Mouse (Mus musculus): ENCODE results near the gene Cpm. TPM values are rescaled to one million over a fixed set of nuclear protein-coding genes. Genes with fewer than 3 reads are reported as not detected.
"Not testable (repeated sequence)": the region's sequence is repeated elsewhere in the genome, so short reads cannot be mapped to it uniquely, and the experiment has no call there.

Gene Cpm
- polyA plus RNA-seq, 1 experiment from 2014 or later = 49.3 TPM

GRCm38 (mm10) chr10:117714928-117715500 is 85.7 kb downstream of the Cpm start:
- H3K36me3 ChIP-seq = no peaks in the 10 kb centered on the region
- no peak for ATAC-seq (ENCODE audit: borderline replicate concordance, extremely low read depth, low FRiP score, low TSS enrichment)
- H3K4me2 ChIP-seq = no peak overlapping the region
- H3K9ac ChIP-seq = no peak overlapping the region
- H3K27ac ChIP-seq = no peak overlapping the region
- 68% methylated on average over 4 of the region's 4 CpGs for WGBS
- H3K27me3 ChIP-seq = no peaks in the 10 kb centered on the region
- peaks cover 20% of the 10 kb centered on the region for H3K4me1 ChIP-seq
- no peaks in the 10 kb centered on the region for H3K9me3 ChIP-seq
- no peak overlapping the region for H3K4me3 ChIP-seq

DNA sequence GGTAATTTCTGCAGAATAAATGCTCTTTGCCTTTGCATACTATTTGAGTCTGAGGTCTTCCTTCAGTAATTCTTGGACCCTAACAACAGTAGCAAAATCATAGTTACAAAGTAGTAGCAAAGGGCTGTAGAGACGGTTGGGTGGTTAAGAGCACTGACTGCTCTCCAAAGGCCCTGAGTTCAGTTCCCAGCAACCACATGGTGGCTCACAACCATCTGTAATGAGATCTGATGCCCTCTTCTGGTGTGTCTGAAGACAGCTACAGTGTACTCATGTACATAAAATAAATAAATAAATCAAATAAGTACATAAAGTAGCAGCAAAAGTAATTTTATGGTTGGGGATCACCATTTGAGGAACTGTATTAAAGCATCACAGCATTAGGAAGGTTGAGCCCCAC is 86.4 kb downstream of the Cpm start:
- not testable (repeated sequence) for H3K27me3 ChIP-seq; H3K9ac ChIP-seq; H3K4me2 ChIP-seq; ATAC-seq (ENCODE audit: borderline replicate concordance, extremely low read depth, low FRiP score, low TSS enrichment); H3K9me3 ChIP-seq; H3K36me3 ChIP-seq; H3K4me3 ChIP-seq; H3K27ac ChIP-seq
- peaks cover 20% of the 10 kb centered on the region for H3K4me1 ChIP-seq
- 93% methylated on average over 1 of the region's 1 CpGs for WGBS

- Histone ChIP-seq H3K4me1 (peaks cover 15% of the 10 kb centered on the region; the same call in 1 of the 2 replicates), H3K27ac (no peak overlapping the region), H3K27me3 (no peaks in the 10 kb centered on the region), H3K9ac (no peak overlapping the region), H3K4me3 (no peak overlapping the region), H3K9me3 (no peaks in the 10 kb centered on the region), H3K4me2 (no peak overlapping the region), H3K36me3 (no peaks in the 10 kb centered on the region)
- no peak for ATAC-seq (ENCODE audit: borderline replicate concordance, extremely low read depth, low FRiP score, low TSS enrichment)
- 83% methylated on average over 3 of the region's 3 CpGs for WGBS
Observed at GRCm38 (mm10) chr10:117716686-117717085, 87.4 kb downstream of the Cpm start.

DNA sequence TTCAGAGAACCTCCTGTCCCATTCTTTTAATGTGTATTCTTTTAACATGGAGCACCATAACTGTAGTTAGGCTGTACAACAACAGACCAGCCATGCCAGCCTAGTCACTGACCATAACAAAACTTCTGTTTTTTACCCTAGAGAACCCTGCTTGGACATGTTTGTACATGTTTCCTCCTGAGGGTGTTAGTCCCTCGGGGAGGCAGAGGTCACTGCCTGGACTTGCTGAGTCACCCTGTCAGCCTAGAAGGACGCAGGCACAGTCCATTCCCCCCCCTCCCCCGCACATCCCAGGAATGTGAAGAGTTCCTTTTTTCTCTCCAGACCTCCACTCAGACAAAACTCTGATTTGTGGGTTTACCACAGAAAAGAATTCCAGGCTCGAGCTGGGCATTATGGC is 88.3 kb downstream of the Cpm start:
- no peak for ATAC-seq (ENCODE audit: borderline replicate concordance, extremely low read depth, low FRiP score, low TSS enrichment)

GRCm38 (mm10) chr10:117718161-117719119 is 89.1 kb downstream of the Cpm start:
- H3K27me3 ChIP-seq = no peaks in the 10 kb centered on the region
- H3K27ac ChIP-seq = peak overlapping the region; percentile 61
- no peaks in the 10 kb centered on the region for H3K36me3 ChIP-seq
- 47% methylated on average over 19 of the region's 19 CpGs for WGBS
- peaks cover 15% of the 10 kb centered on the region; the same call in 1 of the 2 replicates for H3K4me1 ChIP-seq
- no peak overlapping the region for H3K9ac ChIP-seq
- no peaks in the 10 kb centered on the region for H3K9me3 ChIP-seq
- peak overlapping the region; percentile 1; the same call in 1 of the 2 replicates for H3K4me2 ChIP-seq
- no peak overlapping the region for H3K4me3 ChIP-seq
- no peak for ATAC-seq (ENCODE audit: borderline replicate concordance, extremely low read depth, low FRiP score, low TSS enrichment)

More for the DNA sequence above, 88.3 kb downstream of the Cpm start:
- Histone ChIP-seq H3K27ac (peak overlapping the region; percentile 61), H3K4me2 (peak overlapping the region; percentile 1; the same call in 1 of the 2 replicates), H3K4me1 (peaks cover 15% of the 10 kb centered on the region; the same call in 1 of the 2 replicates), H3K9ac (no peak overlapping the region), H3K36me3 (no peaks in the 10 kb centered on the region), H3K27me3 (no peaks in the 10 kb centered on the region), H3K9me3 (no peaks in the 10 kb centered on the region), H3K4me3 (no peak overlapping the region)
- WGBS = 5% methylated on average over 4 of the region's 4 CpGs

DNA sequence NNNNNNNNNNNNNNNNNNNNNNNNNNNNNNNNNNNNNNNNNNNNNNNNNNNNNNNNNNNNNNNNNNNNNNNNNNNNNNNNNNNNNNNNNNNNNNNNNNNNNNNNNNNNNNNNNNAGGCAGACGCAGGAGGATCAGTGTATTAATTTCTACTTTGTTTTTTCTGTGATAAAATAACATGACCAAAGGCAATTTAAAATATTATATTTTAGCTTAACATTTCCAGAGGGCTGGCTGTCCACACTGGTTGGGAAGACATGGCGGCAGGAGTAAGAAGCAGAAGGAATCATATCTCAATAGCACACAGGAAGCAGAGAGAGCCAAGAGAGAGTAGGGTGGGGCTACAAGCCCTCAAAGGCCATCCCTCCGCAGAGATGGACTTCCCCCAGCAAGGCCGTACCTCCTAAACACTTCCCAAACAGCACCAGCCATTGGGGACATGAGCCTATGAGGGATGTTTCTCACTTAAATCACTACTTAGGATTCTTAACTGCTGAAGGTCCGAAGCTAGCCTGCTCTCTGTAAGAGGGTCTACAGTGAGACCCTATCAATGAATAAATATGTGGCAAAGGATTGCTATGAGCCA is 94.9 kb downstream of the Cpm start:
- Histone ChIP-seq H3K4me2 (no peak overlapping the region), H3K4me1 (peaks cover 4% of the 10 kb centered on the region; the same call in 1 of the 2 replicates), H3K9me3 (no peaks in the 10 kb centered on the region), H3K9ac (no peak overlapping the region), H3K36me3 (no peaks in the 10 kb centered on the region), H3K4me3 (no peak overlapping the region), H3K27ac (no peak overlapping the region), H3K27me3 (no peaks in the 10 kb centered on the region)
- no peak for ATAC-seq (ENCODE audit: borderline replicate concordance, extremely low read depth, low FRiP score, low TSS enrichment)
- WGBS = 65% methylated on average over 5 of the region's 5 CpGs

- Histone ChIP-seq H3K4me1 (peaks cover 6% of the 10 kb centered on the region; the same call in 1 of the 2 replicates), H3K36me3 (no peaks in the 10 kb centered on the region), H3K27me3 (no peaks in the 10 kb centered on the region), H3K4me3 (no peak overlapping the region), H3K9ac (no peak overlapping the region), H3K9me3 (no peaks in the 10 kb centered on the region), H3K4me2 (no peak overlapping the region), H3K27ac (no peak overlapping the region)
- 90% methylated on average over 3 of the region's 3 CpGs for WGBS
- ATAC-seq (ENCODE audit: borderline replicate concordance, extremely low read depth, low FRiP score, low TSS enrichment) = no peak
Observed at GRCm38 (mm10) chr10:117724804-117725361, 95.6 kb downstream of the Cpm start.

GRCm38 (mm10) chr10:117725671-117726070 is 96.4 kb downstream of the Cpm start:
- Histone ChIP-seq H3K4me2 (no peak overlapping the region), H3K4me1 (peaks cover 6% of the 10 kb centered on the region; the same call in 1 of the 2 replicates), H3K9ac (no peak overlapping the region), H3K4me3 (no peak overlapping the region), H3K9me3 (no peaks in the 10 kb centered on the region), H3K36me3 (no peaks in the 10 kb centered on the region), H3K27me3 (no peaks in the 10 kb centered on the region), H3K27ac (no peak overlapping the region)
- ATAC-seq (ENCODE audit: borderline replicate concordance, extremely low read depth, low FRiP score, low TSS enrichment) = no peak
- 63% methylated on average over 7 of the region's 7 CpGs for WGBS

- no peaks in the 10 kb centered on the region for H3K27me3 ChIP-seq
- 89% methylated on average over 4 of the region's 4 CpGs for WGBS
- H3K9me3 ChIP-seq = no peaks in the 10 kb centered on the region
- ATAC-seq (ENCODE audit: borderline replicate concordance, extremely low read depth, low FRiP score, low TSS enrichment) = no peak
- peaks cover 6% of the 10 kb centered on the region; the same call in 1 of the 2 replicates for H3K4me1 ChIP-seq
- no peak overlapping the region for H3K4me2 ChIP-seq
- H3K27ac ChIP-seq = no peak overlapping the region
- no peaks in the 10 kb centered on the region for H3K36me3 ChIP-seq
- H3K4me3 ChIP-seq = no peak overlapping the region
- no peak overlapping the region for H3K9ac ChIP-seq
Observed at GRCm38 (mm10) chr10:117726350-117726749, 97.0 kb downstream of the Cpm start.

- H3K36me3 ChIP-seq = no peaks in the 10 kb centered on the region
- no peaks in the 10 kb centered on the region for H3K9me3 ChIP-seq
- H3K27me3 ChIP-seq = no peaks in the 10 kb centered on the region
- peaks cover 6% of the 10 kb centered on the region; the same call in 1 of the 2 replicates for H3K4me1 ChIP-seq
- no peak overlapping the region for H3K4me2 ChIP-seq
- no peak for ATAC-seq (ENCODE audit: borderline replicate concordance, extremely low read depth, low FRiP score, low TSS enrichment)
- H3K4me3 ChIP-seq = no peak overlapping the region
- H3K9ac ChIP-seq = no peak overlapping the region
- WGBS = 91% methylated on average over 4 of the region's 4 CpGs
- H3K27ac ChIP-seq = no peak overlapping the region
Observed at GRCm38 (mm10) chr10:117726888-117727385, 97.6 kb downstream of the Cpm start.

- Histone ChIP-seq H3K36me3 (no peaks in the 10 kb centered on the region), H3K4me2 (no peak overlapping the region), H3K4me3 (no peak overlapping the region), H3K27ac (no peak overlapping the region), H3K27me3 (no peaks in the 10 kb centered on the region), H3K9me3 (no peaks in the 10 kb centered on the region), H3K4me1 (peaks cover 6% of the 10 kb centered on the region; the same call in 1 of the 2 replicates), H3K9ac (no peak overlapping the region)
- WGBS = 58% methylated on average over 9 of the region's 9 CpGs
- ATAC-seq (ENCODE audit: borderline replicate concordance, extremely low read depth, low FRiP score, low TSS enrichment) = no peak
Observed at GRCm38 (mm10) chr10:117727518-117728110, 98.3 kb downstream of the Cpm start.
